Mouse (Mus musculus): ENCODE data around the gene Sec24b. TPM values are rescaled to one million over a fixed set of nuclear protein-coding genes. Genes with fewer than 3 reads are reported as not detected.

Sec24b gene
- total and polyA plus RNA-seq, 3 experiments = 14.3 to 50.6 (median 31.2) TPM

DNA sequence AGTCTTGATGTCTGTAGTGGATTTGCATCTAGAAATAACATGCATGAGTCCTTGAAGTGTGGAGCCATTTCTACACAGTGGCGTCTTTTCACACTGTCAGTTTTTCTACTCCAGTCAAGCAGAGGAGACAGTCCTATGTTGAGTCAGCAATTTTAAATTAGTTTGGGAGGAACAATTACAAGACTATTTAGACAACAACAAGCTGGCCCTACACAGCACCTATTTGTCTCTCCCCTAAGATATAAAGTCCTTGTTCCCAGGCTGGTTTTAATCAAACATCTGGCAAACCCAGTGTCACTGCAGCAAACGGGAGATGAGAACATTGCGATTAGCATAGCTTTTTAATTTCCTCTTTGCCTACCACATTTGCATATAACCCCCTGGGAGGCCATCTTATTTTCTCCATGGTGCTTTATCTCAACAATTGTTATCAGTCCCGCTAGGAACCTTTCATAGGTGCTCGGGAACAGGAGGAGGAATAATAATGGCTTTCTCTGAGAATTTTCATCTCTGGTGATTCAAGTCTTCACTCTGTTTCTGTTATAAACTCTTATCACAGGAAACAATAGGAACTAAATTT, 32.9 kb upstream of the Sec24b start:
- H3K4me3 ChIP-seq (replicated peaks in 1 of 3; ENCODE audit: low read depth in 2 of 3, low read length in 2 of 3, poor library complexity in 1 of 3) = no peak overlapping the region
- no peaks in the 10 kb centered on the region for H3K36me3 ChIP-seq (replicated peaks in 1 of 2; ENCODE audit: control insufficient read depth in 1 of 2, insufficient read depth in 1 of 2, low read length in 1 of 2)
- DNase-seq (ENCODE audit: extremely low read depth) = no peak
- H3K27ac ChIP-seq (ENCODE audit: insufficient read depth, low read depth) = no peak overlapping the region
- in situ Hi-C loops (cut with MboI; ENCODE audit: low pct_ligation_motif_present, low pct_unique_long_range_greater_than_20kb, low sequenced_read_pairs) (loop anchor here (25.0 kb wide), 1 partner anchor 493 kb away; no protein-coding TSS in a partner anchor), dilution Hi-C loops (cut with MboI; ENCODE audit: extremely low pct_ligation_motif_present, extremely low pct_unique_long_range_greater_than_20kb, low sequenced_read_pairs) (no loop called here)
- H3K4me1 ChIP-seq (ENCODE audit: control insufficient read depth in 1 of 2, insufficient read depth in 2 of 2) = peaks cover 0 to 8% of the 10 kb centered on the region in 2 experiments; a peak in 2 of 4 replicates
- TF ChIP-seq TBP (conservative IDR thresholded peaks at IDR 0.05; ENCODE audit: low read depth, low read length) (no peak), MAFK (IDR thresholded peaks at IDR 0.05; ENCODE audit: insufficient replicate concordance, low read length) (peak; percentile 68; the same call in 1 of the 2 replicates)
- no peak overlapping the region for H3K4me2 ChIP-seq (ENCODE audit: insufficient read depth, low read depth, poor library complexity, severe bottlenecking)
- no peaks in the 10 kb centered on the region for H3K9me3 ChIP-seq (replicated peaks; ENCODE audit: low read length)
- no peaks in the 10 kb centered on the region for H3K27me3 ChIP-seq (replicated peaks)
- H3K79me2 ChIP-seq (replicated peaks; ENCODE audit: control insufficient read depth, extremely low read depth, insufficient read depth, poor library complexity, severe bottlenecking) = no peaks in the 10 kb centered on the region
- no peak overlapping the region for H3K9ac ChIP-seq (ENCODE audit: insufficient read depth, low read depth)

DNA sequence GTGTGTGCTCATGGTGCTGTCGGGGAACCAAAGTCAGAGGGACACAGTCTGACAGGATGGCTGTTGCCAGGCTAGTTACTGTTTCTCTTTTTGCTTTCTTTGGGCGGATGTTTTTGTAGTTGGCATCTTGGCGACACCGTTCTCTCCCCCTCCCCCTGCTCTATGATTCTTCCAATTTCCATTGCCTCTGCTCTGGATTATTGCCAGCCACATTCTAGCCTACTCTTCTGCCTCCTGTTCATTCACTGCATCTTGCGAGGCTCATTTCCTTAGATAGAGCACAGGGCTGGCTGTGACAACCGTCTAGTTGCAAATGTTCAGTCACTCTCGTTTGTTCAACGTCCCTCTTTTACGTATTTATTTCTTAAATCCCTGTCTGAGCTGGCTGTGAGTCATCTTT, 29.1 kb upstream of the Sec24b start:
- dilution Hi-C loops (cut with MboI; ENCODE audit: extremely low pct_ligation_motif_present, extremely low pct_unique_long_range_greater_than_20kb, low sequenced_read_pairs) = no loop called here

DNA sequence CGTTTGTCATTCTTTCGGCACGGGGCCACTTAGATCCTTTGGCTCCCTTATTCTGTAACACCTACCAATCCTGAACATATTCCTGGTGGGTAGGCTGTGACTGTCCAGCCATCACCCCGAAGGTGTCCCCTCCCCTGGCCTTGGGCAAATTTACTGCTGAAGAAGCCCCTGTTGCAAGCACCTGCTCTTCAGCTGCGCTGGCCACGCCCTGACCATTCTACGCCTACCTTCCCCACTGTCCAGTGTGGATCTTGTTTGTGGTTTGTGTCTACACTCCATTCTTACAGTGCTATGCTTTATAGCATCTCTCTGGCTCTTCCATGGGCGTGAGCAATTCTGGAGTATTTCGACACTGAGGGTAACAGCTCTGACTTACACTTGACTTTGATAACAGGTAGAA, 27.3 kb upstream of the Sec24b start:
- Histone ChIP-seq H3K9me3 (replicated peaks; ENCODE audit: low read length) (no peaks in the 10 kb centered on the region), H3K4me2 (ENCODE audit: insufficient read depth, low read depth, poor library complexity, severe bottlenecking) (no peak overlapping the region), H3K4me1 (ENCODE audit: control insufficient read depth in 1 of 2, insufficient read depth in 2 of 2) (no peaks in the 10 kb centered on the region), H3K9ac (ENCODE audit: insufficient read depth, low read depth) (no peak overlapping the region), H3K79me2 (replicated peaks; ENCODE audit: control insufficient read depth, extremely low read depth, insufficient read depth, poor library complexity, severe bottlenecking) (no peaks in the 10 kb centered on the region), H3K27me3 (replicated peaks) (no peaks in the 10 kb centered on the region), H3K36me3 (replicated peaks in 1 of 2; ENCODE audit: control insufficient read depth in 1 of 2, insufficient read depth in 1 of 2, low read length in 1 of 2) (no peaks in the 10 kb centered on the region), H3K4me3 (replicated peaks in 1 of 3; ENCODE audit: low read depth in 2 of 3, low read length in 2 of 3, poor library complexity in 1 of 3) (no peak overlapping the region), H3K27ac (ENCODE audit: insufficient read depth, low read depth) (no peak overlapping the region)
- in situ Hi-C loops (cut with MboI; ENCODE audit: low pct_ligation_motif_present, low pct_unique_long_range_greater_than_20kb, low sequenced_read_pairs) (loop anchor here (25.0 kb wide), 1 partner anchor 499 kb away; no protein-coding TSS in a partner anchor), dilution Hi-C loops (cut with MboI; ENCODE audit: extremely low pct_ligation_motif_present, extremely low pct_unique_long_range_greater_than_20kb, low sequenced_read_pairs) (no loop called here)
- TF ChIP-seq JUND (conservative IDR thresholded peaks at IDR 0.05; ENCODE audit: low read depth, low read length) (no peak), SIN3A (IDR thresholded peaks at IDR 0.05; ENCODE audit: low read length) (no peak), MAFK (IDR thresholded peaks at IDR 0.05; ENCODE audit: insufficient replicate concordance, low read length) (no peak), ETS1 (conservative IDR thresholded peaks at IDR 0.05; ENCODE audit: low read depth, low read length) (no peak), RAD21 (IDR thresholded peaks at IDR 0.05; ENCODE audit: low read depth, low read length) (no peak)
- DNase-seq (ENCODE audit: extremely low read depth) = no peak

More for the DNA sequence above, 29.1 kb upstream of the Sec24b start:
- H3K4me1 ChIP-seq (ENCODE audit: control insufficient read depth in 1 of 2, insufficient read depth in 2 of 2) = peaks cover 0 to 8% of the 10 kb centered on the region in 2 experiments; a peak in 2 of 4 replicates
- no peaks in the 10 kb centered on the region for H3K9me3 ChIP-seq (replicated peaks; ENCODE audit: low read length)
- no peaks in the 10 kb centered on the region for H3K36me3 ChIP-seq (replicated peaks in 1 of 2; ENCODE audit: control insufficient read depth in 1 of 2, insufficient read depth in 1 of 2, low read length in 1 of 2)
- no peak for TF ChIP-seq POLR2AphosphoS2 (IDR thresholded peaks at IDR 0.05; ENCODE audit: low read depth, low read length)
- no peak for TF ChIP-seq ELF1 (IDR thresholded peaks at IDR 0.05; ENCODE audit: low read depth, low read length)
- no peak for TF ChIP-seq E2F4 (IDR thresholded peaks at IDR 0.05; ENCODE audit: insufficient replicate concordance, low read depth, low read length)
- no peak for TF ChIP-seq JUND (conservative IDR thresholded peaks at IDR 0.05; ENCODE audit: low read depth, low read length)
- no peak for TF ChIP-seq GABPA (IDR thresholded peaks at IDR 0.05; ENCODE audit: insufficient replicate concordance, low read depth, low read length)
- no peak for TF ChIP-seq MAX (IDR thresholded peaks at IDR 0.05; ENCODE audit: low read length)
- no peak for TF ChIP-seq MAFK (IDR thresholded peaks at IDR 0.05; ENCODE audit: insufficient replicate concordance, low read length)
- no peak for TF ChIP-seq MEF2A (IDR thresholded peaks at IDR 0.05; ENCODE audit: borderline replicate concordance, low read depth, low read length)
- TF ChIP-seq SMC3 (IDR thresholded peaks at IDR 0.05; ENCODE audit: low read depth, low read length) = no peak
- no peak for TF ChIP-seq POLR2A (IDR thresholded peaks at IDR 0.05; ENCODE audit: low read depth, low read length)
- TF ChIP-seq ETS1 (conservative IDR thresholded peaks at IDR 0.05; ENCODE audit: low read depth, low read length) = no peak
- TF ChIP-seq NELFE (IDR thresholded peaks at IDR 0.05; ENCODE audit: low read depth, low read length) = no peak
- no peak for TF ChIP-seq PAX5 (IDR thresholded peaks at IDR 0.05; ENCODE audit: low read length)
- TF ChIP-seq CTCF (conservative IDR thresholded peaks at IDR 0.05 in 1 of 2, IDR thresholded peaks at IDR 0.05 in 1 of 2; ENCODE audit: low read depth in 2 of 2, low read length in 2 of 2) = no peak
- DNase-seq (ENCODE audit: extremely low read depth) = no peak
- H3K4me2 ChIP-seq (ENCODE audit: insufficient read depth, low read depth, poor library complexity, severe bottlenecking) = no peak overlapping the region
- H3K9ac ChIP-seq (ENCODE audit: insufficient read depth, low read depth) = no peak overlapping the region
- H3K27ac ChIP-seq (ENCODE audit: insufficient read depth, low read depth) = no peak overlapping the region
- in situ Hi-C loops (cut with MboI; ENCODE audit: low pct_ligation_motif_present, low pct_unique_long_range_greater_than_20kb, low sequenced_read_pairs) = loop anchor here (25.0 kb wide), 1 partner anchor 497 kb away; no protein-coding TSS in a partner anchor
- H3K4me3 ChIP-seq (replicated peaks in 1 of 3; ENCODE audit: low read depth in 2 of 3, low read length in 2 of 3, poor library complexity in 1 of 3) = no peak overlapping the region
- no peaks in the 10 kb centered on the region for H3K27me3 ChIP-seq (replicated peaks)
- H3K79me2 ChIP-seq (replicated peaks; ENCODE audit: control insufficient read depth, extremely low read depth, insufficient read depth, poor library complexity, severe bottlenecking) = no peaks in the 10 kb centered on the region
